Mouse (Mus musculus) cerebellum, adult 11 months (tissue): ENCODE measurements around the gene Dctpp1.
A peak's percentile ranks its signal among the peaks of the same experiment; 100 is the strongest.

Experiments
- DNase-seq: peaks from one replicate; pipeline ENCODE4 v3.0.0; 2022

Dctpp1 gene

GRCm38 (mm10) chr7:127260309-127261111, at the start of gene Dctpp1:
Gene Dctpp1, minus strand, starts transcription at chr7:127260709.
- peak; percentile 97 for DNase-seq

GRCm38 (mm10) chr7:127309951-127310350, 49.4 kb upstream of the Dctpp1 start:
- DNase-seq, result no peak

GRCm38 (mm10) chr7:127308887-127309286, 48.4 kb upstream of the Dctpp1 start:
- peak; percentile 39 for DNase-seq

GRCm38 (mm10) chr7:127308431-127308830, 47.9 kb upstream of the Dctpp1 start:
- no peak for DNase-seq

GRCm38 (mm10) chr7:127297586-127298193, 37.2 kb upstream of the Dctpp1 start:
- no peak for DNase-seq

GRCm38 (mm10) chr7:127296786-127297555, 36.5 kb upstream of the Dctpp1 start:
- no peak for DNase-seq

- no peak for DNase-seq
These were observed 35.6 kb upstream of the Dctpp1 start, which contains the start of gene Itgal for GRCm38 (mm10) chr7:127296098-127296497. Gene Itgal, plus strand, starts transcription at chr7:127296260.

GRCm38 (mm10) chr7:127290142-127290541, 29.6 kb upstream of the Dctpp1 start:
- no peak for DNase-seq

GRCm38 (mm10) chr7:127289306-127289705, 28.8 kb upstream of the Dctpp1 start:
- no peak for DNase-seq

GRCm38 (mm10) chr7:127287940-127288339, 27.4 kb upstream of the Dctpp1 start:
- DNase-seq, result no peak

GRCm38 (mm10) chr7:127285154-127285553, 24.6 kb upstream of the Dctpp1 start:
- DNase-seq, result no peak

GRCm38 (mm10) chr7:127282190-127282589, 21.7 kb upstream of the Dctpp1 start:
- DNase-seq, result no peak

- no peak for DNase-seq
These were observed 20.6 kb upstream of the Dctpp1 start for GRCm38 (mm10) chr7:127281114-127281513.

GRCm38 (mm10) chr7:127280092-127280491, 19.6 kb upstream of the Dctpp1 start:
- no peak for DNase-seq

- no peak for DNase-seq
These were observed 17.8 kb upstream of the Dctpp1 start for GRCm38 (mm10) chr7:127278311-127278710.

- DNase-seq, result no peak
These were observed 16.0 kb upstream of the Dctpp1 start for GRCm38 (mm10) chr7:127276519-127276961.

GRCm38 (mm10) chr7:127273925-127274789, 13.6 kb upstream of the Dctpp1 start, which contains the start of gene Sephs2:
Gene Sephs2, minus strand, starts transcription at chr7:127274055.
- peak; percentile 97 for DNase-seq

- DNase-seq, result no peak
These were observed 12.8 kb upstream of the Dctpp1 start for GRCm38 (mm10) chr7:127273118-127273923.

GRCm38 (mm10) chr7:127272566-127272965, 12.1 kb upstream of the Dctpp1 start:
- no peak for DNase-seq

GRCm38 (mm10) chr7:127271093-127271492, 10.6 kb upstream of the Dctpp1 start:
- DNase-seq, result no peak

- DNase-seq, result no peak
These were observed 10.2 kb upstream of the Dctpp1 start for GRCm38 (mm10) chr7:127270666-127271065.
